Mouse (Mus musculus) adrenal gland, adult (tissue): ENCODE results near the gene Iars2.

Experiments used
- DNase-seq, 2 experiments: peaks; one replicate each; pipeline ENCODE4 v3.0.0; 2022 to 2023; ENCODE audit warnings: low spot score in 1 of 2; ENCODE audit not compliant: inconsistent age in 2 of 2

Gene Iars2

DNA sequence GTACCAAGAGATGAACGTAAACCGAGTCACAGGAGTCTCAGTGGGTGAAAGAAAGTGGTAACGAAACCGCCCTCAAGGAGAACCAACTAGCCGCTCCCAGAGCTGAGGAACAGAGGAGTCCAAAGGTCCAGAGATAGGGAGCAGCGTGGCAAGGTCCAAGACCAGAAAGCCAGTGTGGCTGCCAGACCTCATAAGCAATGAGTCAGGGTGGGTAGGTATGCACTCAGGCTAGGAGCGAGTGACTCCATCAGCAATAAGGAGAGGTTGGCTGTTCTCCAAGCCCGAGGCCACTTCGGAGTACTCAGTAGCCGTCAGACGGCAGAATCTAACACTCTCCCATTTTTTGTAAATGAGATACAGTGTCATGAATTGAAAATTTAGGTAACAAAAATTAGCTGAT, 46.4 kb downstream of the Iars2 start:
- no peak for DNase-seq

GRCm38 (mm10) chr1:185280616-185281015, 48.6 kb downstream of the Iars2 start:
- DNase-seq: peak in 1 of 2 experiments; percentile 74

DNA sequence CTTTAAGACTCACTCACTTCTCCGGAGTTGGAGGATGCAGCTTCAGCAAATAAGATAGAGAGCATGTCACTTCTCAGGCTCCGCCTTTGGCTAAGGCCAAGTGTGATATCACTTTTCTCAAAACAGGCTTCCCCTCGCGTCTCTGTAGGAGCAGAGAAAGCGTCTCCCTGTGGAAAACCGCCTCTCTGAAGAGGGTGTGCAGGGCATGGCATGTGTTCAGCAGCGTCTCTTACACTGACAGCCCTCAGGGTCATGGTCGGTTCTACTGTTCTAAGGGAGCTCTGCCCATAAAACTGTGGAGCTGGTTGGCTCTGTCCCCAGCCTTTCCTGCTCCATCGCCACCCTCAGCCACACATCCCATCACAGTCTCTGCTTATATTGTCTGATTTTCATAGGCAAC, 49.9 kb downstream of the Iars2 start:
- DNase-seq: peak; percentile 53 to 76

DNA sequence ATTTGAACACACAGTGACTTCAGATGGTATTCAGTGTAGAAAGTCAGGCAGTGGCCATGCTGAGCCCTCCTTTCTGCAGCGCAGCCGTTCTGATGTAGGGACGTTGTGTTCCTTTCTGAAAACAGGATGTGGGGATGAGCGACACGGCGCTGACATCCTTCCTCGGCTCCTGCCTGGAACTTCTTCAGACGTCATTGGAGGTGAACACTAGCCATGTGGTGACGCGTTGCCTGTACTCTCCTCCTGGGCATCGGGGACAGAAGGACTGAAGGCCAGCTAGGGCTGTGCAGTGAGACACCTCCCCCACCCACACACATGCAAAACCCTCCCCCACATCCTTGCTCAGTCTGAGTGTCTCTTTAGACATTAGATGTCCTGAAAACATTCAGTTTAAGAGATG, 52.2 kb downstream of the Iars2 start:
- DNase-seq: peak; percentile 71 to 75

- peak; percentile 69 to 86 for DNase-seq
These were observed 53.2 kb downstream of the Iars2 start for GRCm38 (mm10) chr1:185275976-185276375.

GRCm38 (mm10) chr1:185274819-185275545, 54.2 kb downstream of the Iars2 start:
- DNase-seq: peak; percentile 74 to 90

- no peak for DNase-seq
These were observed 57.8 kb downstream of the Iars2 start for GRCm38 (mm10) chr1:185271373-185271772.

DNA sequence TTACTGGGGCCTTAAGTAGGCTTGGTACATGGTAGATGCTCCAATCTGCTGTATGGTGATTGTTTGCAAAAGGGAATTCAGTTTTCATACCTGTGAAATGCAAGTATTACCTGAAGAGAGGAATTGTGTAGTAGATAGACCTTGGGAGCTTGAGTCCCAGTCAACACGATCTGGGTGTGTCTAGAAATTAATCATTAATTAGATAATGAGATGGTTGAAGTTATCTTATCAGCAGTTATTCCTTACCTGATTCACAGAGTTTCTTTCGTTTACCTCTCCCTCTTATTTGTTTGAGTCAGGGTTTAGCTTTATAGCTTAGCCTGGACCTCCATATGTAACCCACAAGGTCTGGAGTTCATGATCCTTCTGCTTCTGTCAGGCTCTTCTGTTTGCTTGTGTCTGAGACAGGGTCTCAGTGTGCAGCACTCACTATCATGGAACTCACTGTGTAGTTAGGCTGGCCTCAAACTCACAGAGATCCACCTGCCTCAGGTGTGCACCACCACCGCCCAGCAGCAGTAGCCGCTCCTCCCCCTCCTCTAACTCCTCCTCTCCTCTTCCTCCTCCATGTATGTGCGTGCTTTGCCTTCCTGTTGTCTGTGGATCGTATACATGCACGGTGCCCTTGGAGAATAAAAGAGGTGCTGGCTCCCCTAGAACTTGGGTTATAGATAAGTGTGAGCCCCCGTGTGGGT, 58.6 kb downstream of the Iars2 start:
- DNase-seq: no peak

GRCm38 (mm10) chr1:185268675-185269074, 60.5 kb downstream of the Iars2 start:
- DNase-seq: no peak

DNA sequence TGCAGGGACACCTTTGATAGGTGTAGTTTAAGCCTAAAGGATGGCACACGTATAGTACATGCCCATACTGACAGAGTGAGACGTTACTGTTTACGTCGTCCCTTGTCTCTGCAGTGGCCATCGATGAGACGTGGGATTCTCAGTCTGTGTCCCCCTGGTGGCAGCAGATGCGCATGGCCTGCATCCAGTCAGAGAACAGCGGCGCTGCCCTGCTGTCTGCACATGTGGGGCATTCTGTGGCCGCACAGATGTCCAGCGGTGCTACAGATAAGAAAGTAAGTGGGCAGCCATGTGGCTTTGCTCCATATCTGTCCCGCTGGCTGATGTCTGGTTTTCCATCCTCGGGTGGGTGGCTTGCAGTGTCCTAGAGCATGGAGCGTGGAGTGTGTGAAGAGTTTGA, 66.6 kb downstream of the Iars2 start:
- peak; percentile 51 to 70 for DNase-seq

DNA sequence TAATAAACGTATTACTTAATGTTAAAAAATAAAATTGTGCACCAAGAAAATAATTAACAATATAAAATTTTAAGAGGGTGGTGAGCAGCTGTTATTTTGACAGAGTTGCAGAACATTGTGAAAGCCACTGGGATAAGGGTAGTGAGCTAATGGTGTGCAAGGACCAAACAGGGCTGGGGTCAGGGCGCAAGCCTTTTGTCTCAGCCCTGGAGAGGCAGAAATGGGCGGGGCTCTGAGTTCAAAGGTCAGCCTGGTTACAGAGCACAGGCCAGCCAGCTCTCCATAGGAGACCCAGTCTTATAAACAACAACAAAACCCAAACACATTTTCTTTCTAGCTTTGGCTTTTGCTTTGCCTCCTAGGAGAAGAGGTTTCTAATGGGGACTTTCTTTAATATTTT, 72.4 kb downstream of the Iars2 start:
- DNase-seq: peak in 1 of 2 experiments; percentile 48

GRCm38 (mm10) chr1:185255336-185255735, 73.9 kb downstream of the Iars2 start:
- DNase-seq: peak in 1 of 2 experiments; percentile 57

GRCm38 (mm10) chr1:185253140-185253892, 75.9 kb downstream of the Iars2 start:
- peak in 1 of 2 experiments; percentile 89 for DNase-seq

GRCm38 (mm10) chr1:185252351-185252750, 76.8 kb downstream of the Iars2 start:
- no peak for DNase-seq

- DNase-seq: peak in 1 of 2 experiments; percentile 68
These were observed 80.5 kb downstream of the Iars2 start for GRCm38 (mm10) chr1:185248728-185249127.

- DNase-seq: no peak
These were observed 81.6 kb downstream of the Iars2 start for GRCm38 (mm10) chr1:185247429-185248085.

DNA sequence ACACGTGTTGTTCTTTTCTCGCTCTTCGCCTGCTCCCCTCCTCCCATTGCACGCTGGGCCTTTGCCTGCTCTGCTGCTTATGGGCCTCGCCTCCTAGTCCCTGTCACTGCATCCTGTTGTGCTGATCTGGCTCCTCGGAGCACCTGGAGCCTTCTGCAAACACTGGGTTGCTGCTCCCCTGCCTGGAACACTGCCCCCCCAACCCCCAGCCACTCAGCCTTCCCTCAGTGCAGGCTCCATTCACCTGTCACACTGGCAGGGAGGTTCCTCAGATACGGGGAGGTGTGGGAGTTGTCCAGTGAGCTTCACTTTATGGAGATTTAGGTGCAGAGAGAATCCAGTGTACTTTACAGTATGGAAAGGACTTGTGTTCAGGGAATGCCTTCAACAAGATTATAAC, 83.7 kb downstream of the Iars2 start:
- no peak for DNase-seq

GRCm38 (mm10) chr1:185243013-185243412, 86.2 kb downstream of the Iars2 start:
- no peak for DNase-seq

GRCm38 (mm10) chr1:185236530-185236929, 92.7 kb downstream of the Iars2 start:
- no peak for DNase-seq

DNA sequence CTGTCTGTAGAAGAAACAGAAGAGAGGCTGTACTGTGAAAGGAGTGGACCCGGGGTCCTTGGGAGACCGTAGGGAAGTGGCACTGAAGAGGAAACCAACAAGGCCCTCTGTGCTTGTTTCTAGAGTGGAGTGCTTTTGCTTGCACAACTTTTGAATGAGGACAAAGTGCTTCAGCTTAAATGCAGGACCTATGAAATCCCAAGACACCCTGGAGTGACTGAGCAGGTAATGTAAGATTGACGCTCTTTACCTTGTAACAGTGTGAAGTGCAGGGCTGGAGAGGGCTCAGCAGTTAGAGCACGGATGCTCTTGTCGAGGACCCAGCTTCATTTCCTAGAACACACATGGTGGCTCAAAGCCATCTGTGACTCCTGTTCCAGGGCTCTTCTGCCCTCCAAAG, 93.4 kb downstream of the Iars2 start:
- no peak for DNase-seq
